Mouse (Mus musculus) thymus, adult 2 months (tissue): ENCODE measurements around the gene Mybph.

Source experiments
- CTCF ChIP-seq: fragments of 200-500 bp; IDR thresholded peaks from 2 replicates; pipeline ENCODE4 v1.5.1; 2012; ENCODE audit warnings: mild to moderate bottlenecking, control low read depth, low read length, moderate library complexity, borderline replicate concordance; ENCODE audit not compliant: control insufficient read depth, poor library complexity, insufficient read depth; ENCODE audit errors: extremely low read depth
- POLR2A ChIP-seq: fragments of 200-500 bp; IDR thresholded peaks from 2 replicates; pipeline ENCODE4 v1.6.1; 2012; ENCODE audit warnings: mild to moderate bottlenecking, low read length, control low read depth, moderate library complexity; ENCODE audit not compliant: control insufficient read depth, poor library complexity, insufficient read depth; ENCODE audit errors: extremely low read depth

DNA sequence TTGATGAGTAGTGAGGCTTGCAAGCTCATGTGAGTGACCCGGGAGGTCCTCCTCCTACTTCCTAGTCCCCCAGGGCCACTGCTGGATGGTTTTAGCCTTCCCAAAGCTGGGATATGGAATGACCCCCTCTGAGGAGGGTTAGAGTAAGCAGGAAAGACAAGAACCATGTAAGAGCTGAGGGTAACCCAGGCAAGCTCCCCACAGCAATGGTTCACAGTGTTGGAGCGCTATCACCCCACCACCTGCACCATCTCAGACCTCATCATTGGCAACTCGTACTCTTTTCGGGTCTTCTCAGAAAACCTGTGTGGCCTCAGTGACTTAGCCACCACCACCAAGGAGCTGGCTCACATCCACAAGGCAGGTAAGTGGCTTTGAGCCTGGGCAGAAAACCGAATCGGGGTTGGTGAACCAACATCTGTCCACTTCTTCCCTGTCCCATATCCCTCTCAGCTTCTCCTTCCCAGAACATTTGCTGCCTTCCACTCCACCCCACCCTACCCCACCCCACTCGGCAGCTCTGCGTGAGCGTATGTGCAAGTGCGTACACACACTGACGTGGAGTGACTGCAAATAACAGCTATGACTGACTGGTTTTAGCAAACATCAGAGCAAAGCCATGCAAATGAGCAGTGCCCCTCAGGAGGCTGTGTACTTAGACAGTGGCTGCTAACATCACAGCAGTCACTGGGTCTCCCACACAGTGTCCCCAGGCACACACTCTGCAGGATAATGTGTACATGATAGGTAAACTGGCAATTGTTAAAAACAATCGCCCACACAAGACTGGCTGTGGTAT is 5.1 kb downstream of the Mybph start:
- TF ChIP-seq CTCF (no peak), POLR2A (no peak)
